Mouse (Mus musculus) midbrain, embryonic 16.5 days (tissue): ENCODE results near the gene Tbcd. TPM values are rescaled to one million over a fixed set of nuclear protein-coding genes. Genes with fewer than 3 reads are reported as not detected.

ENCODE experiments used
- ATAC-seq: fragments of 200-750 bp; cut with Nextera tagmentation; 2 replicates; pipeline ENCODE4 v1.8.0; 2017; ENCODE audit warnings: moderate TSS enrichment
- H3K27ac ChIP-seq: fragments of 300-500 bp; sonication (generic); 2 replicates; pipeline ENCODE4 v1.5.1; 2014; ENCODE audit warnings: mild to moderate bottlenecking, low read length, mixed read lengths
- H3K27me3 ChIP-seq: fragments of 300-500 bp; sonication (generic); 2 replicates; pipeline ENCODE4 v1.6.1; 2014; ENCODE audit warnings: low read depth, low read length, mixed read lengths; ENCODE audit not compliant: control insufficient read depth, insufficient read depth
- H3K36me3 ChIP-seq: fragments of 300-500 bp; sonication (generic); 2 replicates; pipeline ENCODE4 v1.6.1; 2014; ENCODE audit warnings: mild to moderate bottlenecking, low read length, moderate library complexity, mixed read lengths; ENCODE audit not compliant: control insufficient read depth, insufficient read depth
- H3K4me1 ChIP-seq: fragments of 300-500 bp; sonication (generic); 2 replicates; pipeline ENCODE4 v1.6.1; 2014; ENCODE audit warnings: mild to moderate bottlenecking, low read length, mixed read lengths; ENCODE audit not compliant: control insufficient read depth, insufficient read depth
- H3K4me2 ChIP-seq: fragments of 300-500 bp; sonication (generic); 2 replicates; pipeline ENCODE4 v1.6.1; 2014; ENCODE audit warnings: mild to moderate bottlenecking, low read length, mixed read lengths
- H3K4me3 ChIP-seq: fragments of 300-500 bp; sonication (generic); 2 replicates; pipeline ENCODE4 v1.5.1; 2014; ENCODE audit warnings: low read depth, mild to moderate bottlenecking, low read length, moderate library complexity, mixed read lengths
- H3K9ac ChIP-seq: fragments of 300-500 bp; sonication (generic); 2 replicates; pipeline ENCODE4 v1.6.1; 2014; ENCODE audit warnings: low read depth, low read length, mixed read lengths
- H3K9me3 ChIP-seq: fragments of 300-500 bp; sonication (generic); replicated peaks from 2 replicates; pipeline ENCODE4 v1.6.1; 2014; ENCODE audit warnings: mild to moderate bottlenecking, low read length, mixed read lengths; ENCODE audit not compliant: control insufficient read depth, poor library complexity, severe bottlenecking
- WGBS: fragments of 180-500 bp; shearing (Covaris S2); extraction: QIAGEN DNeasy Blood & Tissue Kit; methylation state at CpG from one replicate; pipeline ENCODE4 v1.1.7; 2014; 5-methylcytosine and 5-hydroxymethylcytosine counted together
- polyA plus RNA-seq: library from polyadenylated mRNA; unstranded; fragments of >200 nt; fragmentation: Nextera tagmentation; extraction: Ambion mirVana; gene quantifications from 2 replicates; pipeline ENCODE4 v1.2.1, GENCODE M21; 2015

Tbcd gene
- polyA plus RNA-seq, 1 experiment from 2014 or later: 62.5 TPM

DNA sequence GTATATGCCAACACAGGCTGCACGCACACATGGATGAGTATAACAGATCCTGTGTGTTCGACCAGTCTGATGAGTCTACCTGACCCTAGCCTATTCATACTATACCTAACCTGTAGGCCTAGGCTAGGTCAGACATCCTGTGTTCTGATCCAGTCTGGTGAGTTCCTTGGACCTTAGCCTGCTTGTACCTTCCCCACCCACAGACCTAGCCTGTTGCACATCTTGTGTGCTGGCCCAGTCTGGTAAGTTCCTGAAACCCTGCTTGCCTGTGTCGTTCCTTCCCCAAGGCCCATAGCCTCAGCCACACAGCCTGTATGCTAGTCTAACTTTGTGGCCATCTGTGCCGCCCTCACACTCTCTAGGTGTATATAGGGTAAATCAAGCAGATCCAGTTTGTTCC, 112.5 kb downstream of the Tbcd start:
- no peak overlapping the region for H3K27ac ChIP-seq
- ATAC-seq: no peak
- no peaks in the 10 kb centered on the region for H3K4me1 ChIP-seq
- no peaks in the 10 kb centered on the region for H3K9me3 ChIP-seq
- H3K4me3 ChIP-seq: no peak overlapping the region
- WGBS: 95% methylated on average over 4 of the region's 4 CpGs
- peaks cover 3% of the 10 kb centered on the region; the same call in 1 of the 2 replicates for H3K36me3 ChIP-seq
- no peak overlapping the region for H3K4me2 ChIP-seq
- no peak overlapping the region for H3K9ac ChIP-seq
- no peaks in the 10 kb centered on the region for H3K27me3 ChIP-seq

DNA sequence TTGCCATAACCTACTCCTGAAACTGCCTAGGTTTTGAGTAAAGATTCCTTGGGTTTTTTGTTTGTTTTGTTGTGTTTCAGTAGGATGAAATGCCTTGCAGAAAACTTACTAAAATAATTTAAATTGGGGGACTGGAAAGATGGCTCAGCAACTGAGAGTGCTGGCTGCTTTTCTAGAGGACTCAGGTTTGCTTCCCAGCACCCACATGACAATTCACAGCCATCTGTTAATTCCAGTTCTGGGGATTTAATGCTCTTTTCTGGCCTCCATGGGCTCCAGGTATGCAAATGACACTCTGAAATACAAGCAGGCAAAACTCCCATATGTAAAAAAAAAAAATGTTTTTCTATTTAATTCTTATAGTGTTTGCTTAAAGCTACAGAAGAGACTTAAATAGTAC, 130.1 kb downstream of the Tbcd start:
- Histone ChIP-seq H3K9ac (no peak overlapping the region), H3K4me3 (no peak overlapping the region), H3K4me2 (no peak overlapping the region), H3K27ac (no peak overlapping the region), H3K27me3 (no peaks in the 10 kb centered on the region), H3K9me3 (no peaks in the 10 kb centered on the region), H3K4me1 (no peaks in the 10 kb centered on the region), H3K36me3 (peaks cover 9% of the 10 kb centered on the region)
- ATAC-seq: no peak

DNA sequence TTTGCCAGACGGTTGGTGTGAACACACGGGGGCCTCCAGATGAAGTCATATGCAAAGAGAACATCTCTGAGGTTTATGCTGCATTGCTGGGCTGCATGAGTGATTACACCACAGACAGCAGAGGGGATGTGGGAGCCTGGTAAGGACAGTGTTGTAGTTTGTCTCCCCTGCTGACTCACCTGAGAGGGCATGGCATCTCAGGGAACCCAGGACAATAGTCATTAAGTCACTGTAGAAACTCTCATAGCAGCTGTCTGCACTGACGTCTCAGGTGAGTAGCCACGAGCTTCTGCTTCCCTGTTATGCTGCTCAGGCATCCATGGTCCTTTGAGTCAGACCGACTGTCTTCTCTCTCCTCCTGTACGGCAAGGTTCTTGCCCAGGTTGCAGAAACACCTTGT, 145.5 kb downstream of the Tbcd start:
- no peak for ATAC-seq
- WGBS: 88% methylated on average over 6 of the region's 6 CpGs
- Histone ChIP-seq H3K27ac (no peak overlapping the region), H3K36me3 (peaks cover 27% of the 10 kb centered on the region), H3K27me3 (no peaks in the 10 kb centered on the region), H3K4me1 (no peaks in the 10 kb centered on the region), H3K4me3 (no peak overlapping the region), H3K9me3 (no peaks in the 10 kb centered on the region), H3K4me2 (no peak overlapping the region), H3K9ac (no peak overlapping the region)

DNA sequence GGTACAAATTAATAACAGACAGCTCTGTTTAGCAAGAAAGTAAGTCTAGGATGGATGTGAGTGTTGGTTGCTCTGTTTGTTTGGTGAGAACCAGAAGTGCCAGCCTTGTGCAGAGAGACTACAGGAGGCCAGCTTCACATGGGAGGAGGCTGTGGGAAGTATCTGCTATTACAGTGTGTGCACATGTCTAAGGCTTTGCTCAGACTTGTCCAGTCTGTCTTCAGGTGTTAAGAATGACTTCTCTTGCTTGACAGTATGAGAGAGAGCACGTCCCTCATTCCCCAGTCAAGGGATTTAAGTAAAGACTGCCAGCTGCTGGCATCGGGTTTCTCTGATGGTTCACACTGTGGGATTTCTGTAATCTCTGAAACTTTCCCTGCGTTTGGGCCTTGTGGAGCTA, 149.7 kb downstream of the Tbcd start:
- ATAC-seq: no peak
- Histone ChIP-seq H3K27ac (no peak overlapping the region), H3K4me1 (no peaks in the 10 kb centered on the region), H3K27me3 (no peaks in the 10 kb centered on the region), H3K4me2 (no peak overlapping the region), H3K9me3 (no peaks in the 10 kb centered on the region), H3K36me3 (peaks cover 33% of the 10 kb centered on the region), H3K9ac (no peak overlapping the region), H3K4me3 (no peak overlapping the region)
- 84% methylated on average over 3 of the region's 3 CpGs for WGBS

GRCm38 (mm10) chr11:121605604-121606003, 153.9 kb downstream of the Tbcd start:
- H3K36me3 ChIP-seq: peaks cover 38% of the 10 kb centered on the region
- no peaks in the 10 kb centered on the region for H3K4me1 ChIP-seq
- no peaks in the 10 kb centered on the region for H3K27me3 ChIP-seq
- no peak overlapping the region for H3K27ac ChIP-seq
- H3K4me3 ChIP-seq: no peak overlapping the region
- H3K9me3 ChIP-seq: no peaks in the 10 kb centered on the region
- 93% methylated on average over 6 of the region's 6 CpGs for WGBS
- no peak overlapping the region for H3K9ac ChIP-seq
- H3K4me2 ChIP-seq: no peak overlapping the region
- ATAC-seq: no peak

- Histone ChIP-seq H3K4me1 (no peaks in the 10 kb centered on the region), H3K4me2 (no peak overlapping the region), H3K36me3 (peaks cover 31% of the 10 kb centered on the region), H3K27ac (no peak overlapping the region), H3K9ac (no peak overlapping the region), H3K9me3 (no peaks in the 10 kb centered on the region), H3K4me3 (no peak overlapping the region), H3K27me3 (no peaks in the 10 kb centered on the region)
- no peak for ATAC-seq
Measured at GRCm38 (mm10) chr11:121610976-121611375, 159.2 kb downstream of the Tbcd start.

DNA sequence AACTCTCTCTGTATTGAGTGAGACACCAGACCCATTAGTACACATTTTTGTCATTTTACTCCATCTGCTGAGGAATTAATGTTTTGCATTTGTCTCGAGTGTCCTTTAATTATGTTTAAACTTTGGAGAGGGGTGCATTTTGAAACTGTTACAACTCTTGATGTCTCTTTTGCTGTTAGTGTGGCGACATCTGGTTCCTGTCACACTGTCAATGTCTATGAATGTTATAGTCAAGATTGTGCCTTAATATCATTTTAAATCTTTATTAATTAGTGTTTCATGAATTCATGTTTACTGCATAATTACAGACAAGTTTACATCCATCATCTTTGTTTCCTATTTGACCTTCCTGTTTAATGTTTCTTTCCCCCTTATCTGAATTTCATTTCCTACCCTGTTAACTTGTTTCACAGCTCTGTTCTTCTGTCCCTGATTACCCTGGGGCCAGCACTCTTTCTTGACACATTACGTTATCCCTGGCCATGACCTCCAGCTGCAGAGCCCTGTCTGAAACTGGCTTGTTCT, 164.3 kb downstream of the Tbcd start:
- H3K4me3 ChIP-seq: no peak overlapping the region
- WGBS: 92% methylated on average over 3 of the region's 3 CpGs

DNA sequence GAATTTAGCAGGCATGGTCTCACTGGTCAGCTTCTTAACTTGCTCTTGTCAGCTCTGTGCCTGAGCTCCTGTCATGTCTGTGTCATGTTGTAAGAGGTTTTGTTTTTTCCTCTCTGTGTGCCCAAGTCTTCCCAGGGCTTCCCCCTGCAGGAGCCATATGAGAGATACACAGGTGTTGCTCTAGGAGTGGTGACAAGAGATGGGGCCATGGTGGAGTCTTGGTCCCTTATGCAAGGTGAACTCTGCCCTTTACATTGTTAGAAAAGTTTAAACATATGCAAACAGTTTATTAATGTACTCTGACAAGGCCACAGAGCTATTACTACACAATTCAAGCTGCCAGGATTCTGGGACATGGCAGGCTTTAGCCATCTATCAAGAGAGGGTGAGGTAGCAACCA, 164.8 kb downstream of the Tbcd start:
- no peaks in the 10 kb centered on the region for H3K9me3 ChIP-seq
- H3K4me2 ChIP-seq: no peak overlapping the region
- H3K27ac ChIP-seq: no peak overlapping the region
- no peak for ATAC-seq
- H3K4me1 ChIP-seq: no peaks in the 10 kb centered on the region
- H3K4me3 ChIP-seq: no peak overlapping the region
- H3K36me3 ChIP-seq: peaks cover 34% of the 10 kb centered on the region
- H3K27me3 ChIP-seq: no peaks in the 10 kb centered on the region
- no peak overlapping the region for H3K9ac ChIP-seq

More for the DNA sequence above, 164.3 kb downstream of the Tbcd start:
- no peak for ATAC-seq
- no peaks in the 10 kb centered on the region for H3K9me3 ChIP-seq
- no peak overlapping the region for H3K27ac ChIP-seq
- H3K4me1 ChIP-seq: no peaks in the 10 kb centered on the region
- peaks cover 39% of the 10 kb centered on the region for H3K36me3 ChIP-seq
- H3K9ac ChIP-seq: no peak overlapping the region
- H3K4me2 ChIP-seq: no peak overlapping the region
- H3K27me3 ChIP-seq: no peaks in the 10 kb centered on the region

DNA sequence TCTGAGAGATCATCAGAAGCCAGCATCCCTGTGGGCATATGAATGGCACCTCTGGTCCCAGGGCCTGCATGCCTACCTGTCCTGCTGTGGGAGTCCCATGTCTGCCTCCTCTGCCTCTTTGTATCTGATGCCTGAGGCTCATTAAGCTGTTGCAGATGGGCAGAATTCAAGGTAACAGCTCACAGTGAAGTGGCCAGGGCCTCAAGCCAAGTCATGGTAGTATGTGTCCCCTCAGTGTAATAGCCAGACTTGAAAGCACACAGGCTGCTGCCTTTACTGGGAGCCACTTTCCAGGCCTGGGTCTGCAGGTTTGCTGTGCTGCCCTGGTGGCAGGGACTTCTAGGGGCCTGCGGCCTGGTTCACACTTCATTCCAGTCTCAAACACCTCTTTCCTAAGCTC, 165.6 kb downstream of the Tbcd start:
- no peak overlapping the region for H3K9ac ChIP-seq
- no peak overlapping the region for H3K4me3 ChIP-seq
- ATAC-seq: no peak
- no peaks in the 10 kb centered on the region for H3K9me3 ChIP-seq
- no peak overlapping the region for H3K4me2 ChIP-seq
- 100% methylated on average over 1 of the region's 1 CpGs for WGBS
- no peaks in the 10 kb centered on the region for H3K4me1 ChIP-seq
- H3K36me3 ChIP-seq: peaks cover 37% of the 10 kb centered on the region
- no peaks in the 10 kb centered on the region for H3K27me3 ChIP-seq
- no peak overlapping the region for H3K27ac ChIP-seq

GRCm38 (mm10) chr11:121625007-121625406, 173.3 kb downstream of the Tbcd start:
- Histone ChIP-seq H3K4me3 (no peak overlapping the region), H3K36me3 (peaks cover 13% of the 10 kb centered on the region), H3K4me2 (no peak overlapping the region), H3K4me1 (no peaks in the 10 kb centered on the region), H3K9me3 (no peaks in the 10 kb centered on the region), H3K9ac (no peak overlapping the region), H3K27me3 (no peaks in the 10 kb centered on the region), H3K27ac (no peak overlapping the region)
- no peak for ATAC-seq
- WGBS: 91% methylated on average over 4 of the region's 4 CpGs
